Mouse (Mus musculus) gastrocnemius, adult 18-20 months (tissue): ENCODE measurements around the gene Cdca3. TPM values are rescaled to one million over a fixed set of nuclear protein-coding genes. Genes with fewer than 3 reads are reported as not detected.
A peak's percentile ranks its signal among the peaks of the same experiment; 100 is the strongest.

Experiments
- DNase-seq: peaks from one replicate; pipeline ENCODE4 v3.0.0; 2021; ENCODE audit warnings: low spot score
- total RNA-seq, 2 experiments: library from RNA; stranded (reverse); gene quantifications; 2 replicates each; pipeline ENCODE4 v1.2.3; 2021

The Cdca3 gene
- total RNA-seq, 2 experiments from 2014 or later = 0.25 to 0.55 TPM

DNA sequence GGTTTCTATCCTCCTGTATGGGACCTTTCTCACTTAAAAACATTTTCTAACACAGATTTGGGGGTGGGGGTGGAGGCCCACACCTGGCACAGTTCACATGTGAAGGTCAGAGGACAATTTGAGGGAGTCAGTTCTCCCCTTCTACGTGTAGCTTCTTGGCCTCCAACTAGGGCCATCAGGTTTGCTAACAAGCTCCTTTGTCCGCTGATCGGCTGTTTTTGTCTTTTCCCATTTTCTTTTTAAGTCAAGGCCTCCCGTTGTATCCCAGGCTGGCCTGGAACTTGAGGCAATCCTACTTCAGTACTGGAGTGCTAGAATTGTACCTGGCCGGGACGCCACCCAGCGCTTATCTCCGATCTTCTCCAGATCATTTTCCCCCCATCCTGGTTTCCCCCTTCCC lies 2.3 kb downstream of the Cdca3 start:
- DNase-seq = no peak

DNA sequence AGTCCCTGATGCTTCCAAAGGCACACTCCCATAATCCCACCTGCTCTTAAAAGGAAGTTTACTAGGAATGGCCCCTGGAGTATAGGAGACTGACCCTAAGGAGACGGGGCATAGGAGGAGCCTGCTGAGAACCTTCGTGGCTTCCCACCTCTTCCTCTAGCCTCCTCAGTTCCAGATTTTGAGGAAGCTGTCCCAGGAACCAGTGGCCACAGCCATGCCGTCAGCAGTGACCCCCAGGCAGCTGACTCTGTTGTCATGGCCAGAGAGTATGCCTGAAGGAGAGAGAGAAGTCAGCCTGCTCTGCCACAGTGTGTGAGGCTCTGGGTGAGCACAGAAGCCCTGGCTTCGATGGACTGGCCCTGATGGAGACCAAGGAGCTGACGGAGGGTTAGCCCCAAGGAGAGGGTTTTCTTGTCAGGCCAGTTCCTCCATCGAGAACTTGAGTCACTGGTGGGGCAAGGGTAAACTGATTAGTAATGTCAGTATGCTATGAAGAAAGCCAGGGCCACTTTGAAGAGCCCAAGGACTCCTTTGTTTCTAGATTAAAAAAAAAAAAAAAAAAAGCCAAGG lies 5.2 kb downstream of the Cdca3 start:
- no peak for DNase-seq

DNA sequence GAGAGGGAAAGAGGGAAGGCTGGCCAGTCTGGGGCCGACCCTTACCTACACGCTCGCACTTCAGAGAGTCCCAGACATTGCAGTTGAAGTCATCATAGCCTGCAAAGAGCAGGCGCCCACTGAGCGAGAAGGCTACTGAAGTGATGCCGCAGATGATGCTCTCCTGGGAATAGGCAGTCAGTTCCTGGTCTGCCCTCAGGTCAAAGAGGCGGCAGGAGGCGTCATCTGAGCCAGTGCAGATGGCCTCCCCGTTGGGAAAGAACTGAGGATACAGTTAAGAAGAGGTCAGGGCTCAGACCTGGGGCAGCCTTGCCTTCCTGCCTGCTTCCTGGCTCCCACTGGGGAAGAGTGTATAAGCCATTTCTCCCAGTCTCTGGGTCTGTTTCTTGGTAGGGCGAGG lies 6.2 kb downstream of the Cdca3 start:
- no peak for DNase-seq

DNA sequence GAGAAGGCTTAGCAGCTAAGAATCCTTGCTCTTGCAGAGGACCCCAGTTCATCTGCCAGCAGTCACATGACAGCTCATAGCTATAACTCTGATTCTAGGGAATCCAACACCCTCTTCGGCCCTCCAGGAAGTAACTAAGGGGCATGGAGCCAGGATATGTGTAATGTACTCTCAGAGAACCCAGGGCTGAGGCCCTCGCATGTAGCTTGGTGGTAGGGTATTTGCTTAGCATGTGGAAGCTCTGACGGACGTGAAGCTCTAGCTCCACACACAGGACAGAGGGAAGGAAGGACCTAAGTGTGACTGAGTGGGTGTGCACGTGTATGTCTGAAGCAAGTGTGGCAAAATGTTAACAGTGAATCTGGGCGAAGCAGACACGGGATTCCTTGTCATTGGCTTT lies 7.1 kb downstream of the Cdca3 start:
- DNase-seq = no peak

DNA sequence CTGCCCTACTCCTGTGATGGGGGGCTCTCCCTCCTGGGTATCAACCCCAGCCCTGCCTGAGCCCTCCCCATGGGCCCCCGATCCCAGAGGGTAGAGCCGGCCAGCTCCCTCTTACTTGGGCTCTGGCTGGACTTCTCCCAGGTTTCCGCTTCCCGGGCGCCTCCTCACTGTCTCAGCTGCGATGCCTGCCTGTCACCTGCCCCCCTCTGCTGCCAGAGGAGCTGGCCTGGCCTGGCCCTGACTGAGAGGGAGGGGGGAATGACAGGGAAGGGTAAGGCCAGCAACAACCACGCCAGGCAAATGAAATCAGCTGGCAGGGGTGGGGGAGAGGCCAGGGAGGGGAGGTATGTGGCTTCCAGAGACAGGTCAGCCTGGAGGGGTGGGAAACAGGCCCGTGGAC lies 10.5 kb downstream of the Cdca3 start:
- DNase-seq = peak; percentile 65

DNA sequence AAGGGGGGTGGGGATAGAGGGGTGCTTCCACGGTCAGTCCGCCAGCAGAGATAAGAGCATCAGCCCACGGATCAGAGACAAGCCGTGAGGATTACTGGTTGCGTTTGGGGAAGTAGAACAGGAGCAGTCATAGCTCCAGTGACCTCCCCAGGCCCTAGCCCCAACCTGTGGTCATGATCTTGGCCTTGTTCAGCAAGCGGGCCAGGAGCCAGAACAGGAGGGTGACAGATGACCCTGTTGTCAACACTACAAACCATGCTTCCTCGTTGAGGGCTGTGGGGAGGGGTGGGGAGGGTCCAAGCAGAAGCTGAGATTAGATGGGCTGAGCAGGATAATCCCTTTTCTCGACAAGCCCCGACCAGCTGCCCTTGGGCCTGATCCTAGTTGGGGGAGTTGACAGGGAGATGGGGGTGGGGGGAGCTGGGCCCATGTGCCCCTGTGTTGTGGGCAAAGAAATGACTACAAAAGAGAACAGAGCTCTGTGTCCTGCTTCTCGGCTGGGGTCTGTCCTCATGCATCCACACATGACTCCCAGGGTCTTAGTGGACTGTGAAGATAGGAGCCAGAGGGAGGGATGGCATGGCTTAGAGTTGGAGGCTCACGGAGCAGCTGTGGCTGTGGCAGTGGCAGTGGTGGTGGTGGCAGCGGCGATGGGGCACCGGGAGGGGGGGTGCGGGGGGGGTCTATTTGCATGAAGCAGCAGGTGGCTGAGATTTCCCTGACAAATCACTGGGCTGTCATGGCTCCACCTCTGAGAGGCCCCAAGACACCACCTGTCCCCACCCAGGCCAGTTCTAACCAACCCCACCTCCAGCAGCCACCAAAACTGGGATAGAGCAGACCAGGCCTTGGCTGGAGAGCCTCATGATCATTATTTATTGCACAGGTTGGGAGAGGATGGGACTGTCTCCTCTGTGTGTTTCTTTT lies 11.2 kb downstream of the Cdca3 start, which contains the start of gene Gnb3:
Gnb3 (minus strand) TSS at position 35 of the 927 bp plus-strand sequence.
- DNase-seq = no peak

DNA sequence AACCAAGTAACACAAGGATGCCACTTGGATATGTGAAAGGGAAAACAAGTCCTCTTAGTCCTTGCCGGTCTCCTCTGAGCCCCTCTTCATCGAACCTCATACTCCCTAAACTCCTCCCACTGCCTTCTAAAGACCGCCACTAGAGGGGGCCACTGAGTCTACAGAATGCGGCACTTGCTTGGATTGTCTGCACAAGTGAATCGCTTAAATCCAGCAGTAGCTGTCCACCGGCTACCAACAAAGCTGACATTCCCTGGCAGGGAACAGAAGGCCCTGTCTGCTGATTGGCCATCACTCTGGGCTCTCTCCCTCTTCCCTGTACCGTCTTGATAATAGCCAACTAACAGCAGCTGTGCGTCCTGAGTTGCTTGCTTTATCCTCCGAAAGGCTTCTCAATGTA lies 18.0 kb downstream of the Cdca3 start:
- DNase-seq = peak; percentile 91

DNA sequence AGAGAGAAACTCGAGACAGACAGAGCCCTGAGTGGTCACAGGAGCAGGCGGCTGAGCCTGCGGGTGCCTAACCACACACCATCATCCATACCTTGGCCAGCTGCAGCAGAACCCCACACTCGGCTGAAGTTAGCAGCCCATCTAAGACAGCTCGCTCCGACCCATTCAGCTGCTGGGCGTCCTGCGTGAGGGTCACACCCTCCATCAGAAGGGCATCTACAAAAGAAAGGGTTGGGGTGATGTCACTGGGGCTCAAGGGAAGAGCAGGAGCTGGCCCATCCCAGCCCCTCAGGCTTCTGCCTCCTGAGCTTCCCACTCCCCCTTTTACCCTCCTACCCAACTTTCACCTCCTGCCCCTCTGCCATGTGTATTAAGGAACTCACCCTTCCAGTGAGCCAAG lies 21.2 kb downstream of the Cdca3 start:
- no peak for DNase-seq

DNA sequence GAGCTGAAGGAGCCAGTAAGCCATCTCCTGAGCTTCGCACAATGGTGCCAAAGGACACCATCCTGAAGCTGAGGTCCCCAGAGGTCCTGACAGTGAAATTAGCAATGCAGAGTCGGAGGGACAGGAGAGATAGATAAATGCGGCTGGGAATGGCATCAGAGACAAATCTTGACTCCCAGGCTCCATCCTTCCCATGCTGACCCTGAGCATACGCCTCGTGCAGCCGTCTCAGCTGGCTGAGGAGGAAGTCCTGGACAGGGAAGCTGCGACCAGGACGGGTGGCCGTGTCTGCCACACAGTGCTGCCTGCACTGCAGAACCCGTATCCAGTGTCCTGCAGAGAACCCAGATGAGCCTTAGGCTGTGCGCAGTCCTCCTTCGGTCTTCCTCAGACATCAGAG lies 25.3 kb downstream of the Cdca3 start:
- no peak for DNase-seq

DNA sequence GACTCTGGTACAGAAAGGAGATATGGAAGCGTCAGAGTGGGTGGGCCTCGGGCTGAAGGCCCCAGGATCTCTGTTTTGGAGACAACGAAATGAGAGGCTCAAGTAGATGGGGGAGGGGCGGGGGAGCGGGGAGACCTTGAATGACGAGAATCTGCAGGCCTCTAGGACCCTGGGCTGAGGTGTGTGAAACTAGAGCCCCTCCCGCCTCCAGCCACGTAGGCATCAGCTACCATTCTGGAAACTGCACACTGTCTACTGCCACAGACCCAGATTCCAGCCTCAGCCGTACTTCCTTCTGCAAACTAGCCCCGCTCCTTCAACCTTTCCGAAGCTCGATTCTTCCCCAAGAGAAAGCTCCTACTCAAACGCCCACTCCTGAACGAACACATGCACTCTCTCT lies 27.0 kb downstream of the Cdca3 start:
- no peak for DNase-seq

DNA sequence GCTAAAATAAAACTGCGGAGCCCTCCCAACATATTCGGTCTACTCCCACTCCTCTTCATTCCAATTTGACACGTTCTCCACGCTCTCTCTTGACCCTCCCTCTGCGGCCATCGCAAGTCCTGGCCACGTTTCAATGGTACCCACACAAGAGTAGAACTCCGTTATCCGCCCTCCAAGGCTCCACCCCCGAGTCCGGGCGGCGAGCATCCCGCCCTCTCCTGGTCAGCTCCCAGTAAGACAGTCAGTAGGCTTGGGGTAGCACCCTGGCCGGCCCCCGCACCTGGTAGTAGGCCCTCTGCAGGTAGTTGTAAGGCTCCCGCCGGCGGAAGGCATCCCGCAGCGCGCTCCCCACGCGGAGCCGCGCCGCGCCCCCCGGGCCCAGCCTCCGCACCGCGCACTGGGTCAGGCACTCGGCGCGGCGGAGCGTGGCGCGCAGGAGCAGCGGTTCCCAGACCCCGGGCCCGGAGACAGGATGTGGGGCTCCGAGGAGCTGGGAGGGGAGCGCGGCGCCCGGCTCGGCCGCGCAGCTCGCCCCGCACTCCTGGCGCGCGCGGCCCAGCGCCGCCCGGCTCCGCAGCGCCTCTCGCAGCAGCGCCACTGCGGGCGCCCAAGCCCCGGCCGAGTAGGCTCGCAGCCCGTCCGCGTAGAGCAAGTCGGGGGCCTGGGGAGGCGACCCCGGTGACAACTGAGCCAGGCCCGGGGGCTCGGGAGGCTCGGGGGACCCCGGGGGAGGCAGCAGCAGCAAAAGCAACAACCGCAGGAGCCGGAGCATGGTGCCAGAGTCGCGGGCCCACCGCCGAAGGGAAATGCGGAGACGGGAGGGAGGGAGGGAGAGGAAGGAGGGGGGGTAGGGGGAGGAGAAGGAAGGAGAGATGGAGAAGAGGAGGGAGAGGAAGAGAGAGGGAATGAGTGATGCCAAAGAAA lies 27.8 kb downstream of the Cdca3 start, which contains the start of gene P3h3:
P3h3 (minus strand) TSS at position 837 of the 924 bp plus-strand sequence.
- DNase-seq = peak; percentile 77

DNA sequence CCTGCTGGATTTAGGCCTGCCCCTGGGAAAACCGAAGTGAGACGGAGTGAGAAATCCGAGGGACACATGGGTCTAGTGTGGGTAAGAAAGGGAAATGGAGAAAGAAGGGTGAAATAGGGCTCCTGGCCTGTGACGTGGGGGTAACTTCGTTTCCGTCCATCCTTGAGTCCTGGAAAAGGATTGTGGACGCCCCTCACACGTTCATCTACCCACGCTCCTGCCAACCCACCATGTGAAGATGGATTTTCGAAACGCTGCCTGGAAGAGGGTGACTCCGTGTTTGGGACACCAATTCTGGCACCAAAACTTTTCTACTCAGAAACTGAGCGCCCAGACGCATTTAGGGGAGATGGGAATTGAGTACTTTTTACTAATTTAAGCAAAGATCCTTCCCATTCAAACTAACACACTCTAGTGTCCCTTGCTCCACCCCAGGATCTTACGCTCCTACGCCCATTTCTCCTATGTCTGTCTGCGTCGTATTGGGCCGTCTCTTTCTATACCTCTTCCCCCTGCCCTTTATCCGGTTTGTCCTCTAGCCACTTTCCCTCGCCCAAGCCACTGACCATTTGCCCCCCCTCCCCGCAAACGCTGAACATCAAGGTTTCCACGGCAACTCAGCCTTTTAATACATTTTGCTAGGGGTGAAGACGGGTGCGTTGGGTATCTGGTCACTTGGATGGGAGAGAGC lies 28.6 kb downstream of the Cdca3 start:
- no peak for DNase-seq

DNA sequence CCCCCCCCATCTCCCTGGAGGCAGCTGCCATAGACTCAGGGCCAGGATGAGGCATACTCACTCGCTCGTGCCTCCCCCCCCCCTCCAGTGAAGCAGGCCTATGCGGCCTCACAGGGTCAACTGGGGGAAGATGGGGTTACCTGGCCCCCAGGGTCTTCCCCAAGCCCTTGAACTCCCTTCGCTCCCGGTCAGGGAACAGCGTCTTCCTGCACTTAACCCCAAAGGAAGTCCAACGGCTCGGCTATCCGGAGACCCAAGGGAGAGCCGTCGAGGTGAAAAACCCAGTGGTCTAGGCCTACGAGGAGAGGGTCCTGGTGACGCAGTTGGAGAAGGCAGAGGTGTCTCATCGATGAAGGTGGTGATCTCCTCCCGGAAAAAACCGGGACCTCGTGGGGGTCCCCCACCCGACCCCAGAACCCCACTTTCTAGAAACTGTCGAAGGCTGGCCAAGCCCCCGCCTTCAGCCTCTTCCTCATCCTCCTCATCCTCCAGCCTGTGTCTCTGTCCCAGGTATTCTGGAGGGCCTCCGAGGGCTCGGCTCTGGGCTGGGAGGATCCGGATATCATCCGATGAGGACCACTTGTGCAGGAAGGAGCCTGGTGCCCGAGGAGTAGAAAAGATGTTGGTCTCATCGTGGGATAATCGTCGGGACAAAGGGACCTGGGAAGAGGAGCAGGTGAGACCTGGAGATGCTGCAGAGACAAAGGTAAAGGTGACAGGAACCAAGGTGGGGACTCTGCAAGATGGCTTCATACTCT lies 29.4 kb downstream of the Cdca3 start:
- no peak for DNase-seq

DNA sequence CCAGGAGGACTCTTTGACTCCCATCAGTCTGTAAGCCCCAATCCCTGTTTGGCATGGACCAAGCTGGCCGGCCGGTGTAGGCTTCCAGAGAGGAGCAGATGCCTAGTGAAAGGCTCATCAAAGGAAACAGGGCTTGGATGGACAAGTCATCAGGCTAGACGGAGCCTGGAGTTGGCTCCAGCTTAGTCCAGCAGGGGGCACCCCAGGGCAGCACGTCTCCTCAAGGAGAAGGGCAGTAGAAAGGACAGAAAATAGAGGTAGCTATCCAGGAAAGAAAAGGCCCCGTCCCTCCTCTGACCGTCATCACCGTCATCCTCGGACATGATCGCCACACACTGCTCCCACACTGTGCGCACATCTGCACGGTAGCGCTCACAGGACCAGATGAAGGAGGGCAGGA lies 30.4 kb downstream of the Cdca3 start:
- DNase-seq = peak; percentile 87

DNA sequence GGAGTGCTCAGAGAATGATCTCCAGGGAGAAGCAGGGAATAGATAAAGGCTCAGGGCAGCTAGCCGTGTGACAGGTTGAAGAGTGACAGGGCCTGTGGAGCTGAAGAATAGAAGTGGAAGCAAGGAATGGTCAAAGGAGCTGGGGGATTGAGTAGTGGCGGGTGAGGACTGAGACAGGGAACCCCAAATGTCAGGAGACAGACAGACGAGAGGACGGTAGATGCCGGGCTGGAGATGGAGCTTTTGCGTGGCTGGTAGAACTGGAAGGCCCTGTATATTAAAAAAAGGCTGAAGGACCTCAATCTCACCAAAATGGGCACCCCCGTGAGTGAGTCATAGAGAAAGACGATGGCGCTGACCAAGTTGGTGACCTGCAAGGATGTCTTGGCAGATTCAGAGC lies 31.2 kb downstream of the Cdca3 start:
- no peak for DNase-seq

DNA sequence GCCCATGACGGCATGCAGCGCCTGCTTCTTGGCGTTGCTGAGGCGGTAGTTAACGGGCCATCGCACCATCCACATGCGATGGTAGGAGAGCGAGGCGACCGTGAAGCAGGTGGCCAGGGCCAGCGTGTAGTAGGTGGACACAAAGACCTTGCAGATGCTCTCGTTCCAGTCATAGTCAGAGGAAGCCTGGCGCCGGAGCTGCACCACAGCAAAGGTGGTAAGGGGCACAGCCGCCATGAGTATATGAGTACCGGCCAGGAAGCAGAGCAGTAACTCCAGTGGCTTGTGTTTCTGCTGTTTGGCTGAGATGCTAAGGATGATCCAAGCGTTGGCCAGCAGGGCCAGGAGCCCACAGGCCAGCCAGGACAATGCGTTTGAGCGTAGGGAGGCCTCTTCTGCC lies 31.9 kb downstream of the Cdca3 start:
- DNase-seq = no peak

DNA sequence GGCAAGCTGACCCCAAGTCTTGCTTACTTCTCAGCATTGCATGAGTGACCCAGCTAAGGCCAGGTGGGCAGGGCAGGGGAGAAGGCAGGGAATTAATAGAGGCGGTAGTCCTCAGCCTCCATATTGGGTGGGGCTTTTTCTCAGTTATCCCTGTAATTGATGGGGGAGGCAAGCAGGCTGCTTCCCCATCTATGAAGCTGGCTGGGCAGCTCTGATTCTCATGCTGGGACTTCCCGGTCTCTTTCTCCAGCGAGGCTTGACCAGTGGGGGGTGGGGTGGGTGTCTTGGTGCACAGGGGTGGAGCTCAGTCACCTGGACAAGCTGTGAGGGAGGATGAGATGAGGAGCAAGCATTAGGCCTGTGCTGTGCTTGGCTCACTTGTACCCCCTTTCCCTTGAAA lies 32.5 kb downstream of the Cdca3 start:
- DNase-seq = no peak

DNA sequence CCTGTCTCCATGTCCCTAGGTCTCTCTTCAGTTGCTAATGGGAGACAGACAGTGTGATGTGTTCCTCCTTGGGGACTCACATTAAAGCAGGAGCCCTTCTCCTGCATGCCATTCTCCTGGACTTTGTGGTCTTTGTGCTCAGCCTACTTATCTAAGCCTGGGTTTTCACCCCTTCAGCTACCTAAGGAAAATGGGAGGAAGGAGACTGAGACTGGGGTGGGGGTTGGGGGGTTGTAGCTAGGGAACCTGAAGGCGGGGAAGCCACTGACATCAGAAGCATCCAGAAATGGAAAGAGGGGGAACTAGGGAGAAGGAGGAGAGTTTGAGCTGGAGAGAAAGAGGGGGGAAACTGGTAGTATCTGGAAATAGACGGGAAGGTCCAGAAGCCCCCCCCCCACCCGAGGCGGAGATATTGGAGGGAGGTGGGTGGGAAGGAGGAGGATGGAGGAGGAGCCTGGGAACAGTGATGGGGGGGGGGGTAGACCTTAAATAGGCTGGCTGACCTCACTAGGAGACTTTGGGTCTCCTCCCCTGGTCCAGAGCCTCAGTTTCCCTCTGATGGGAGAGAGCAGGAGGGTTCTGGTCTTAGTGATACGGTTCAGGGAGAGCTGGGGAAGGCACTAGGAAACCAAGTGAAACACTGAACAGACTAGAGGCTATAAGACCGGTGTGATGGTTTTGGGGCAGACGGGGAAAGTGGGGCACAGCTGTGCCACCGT lies 33.2 kb downstream of the Cdca3 start:
- DNase-seq = no peak

DNA sequence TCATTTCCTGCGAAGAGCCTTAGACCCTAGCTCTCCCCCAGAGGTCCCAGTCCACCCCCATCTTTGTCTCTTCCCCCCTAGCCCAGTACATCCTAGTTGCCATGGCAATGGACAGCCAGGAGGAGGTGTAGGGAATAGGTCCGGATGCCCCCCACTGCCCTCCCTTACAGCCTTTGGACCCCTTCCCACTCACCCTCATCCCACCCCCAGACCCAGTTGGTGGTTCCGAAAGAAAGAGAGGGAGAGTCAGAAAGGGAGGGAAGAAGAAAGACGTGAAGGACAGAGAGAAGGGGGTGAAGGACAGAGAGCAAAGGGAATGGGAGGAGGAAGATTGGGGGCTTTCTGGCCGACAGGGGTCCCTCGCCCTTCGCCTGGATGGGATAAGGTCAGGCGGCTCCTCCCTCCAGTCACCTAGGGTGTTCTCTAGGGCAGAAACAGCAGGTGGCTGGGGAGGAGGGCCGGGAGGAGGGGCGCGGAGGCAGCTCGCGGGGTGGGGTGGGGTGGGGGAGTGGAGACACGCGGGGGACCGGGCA lies 33.8 kb downstream of the Cdca3 start:
- DNase-seq = no peak
